Mouse (Mus musculus) erythroblast, embryonic 14.5 days (primary cell): ENCODE measurements around the gene Ropn1l.

Source experiments
- GATA1 ChIP-seq: IDR thresholded peaks from 2 replicates; pipeline ENCODE4 v1.6.1; 2012; ENCODE audit warnings: low read length, inconsistent platforms, mixed read lengths
- TAL1 ChIP-seq: IDR thresholded peaks from 3 replicates; pipeline ENCODE4 v1.6.1; 2012; ENCODE audit warnings: low read length, inconsistent platforms, mixed read lengths

DNA sequence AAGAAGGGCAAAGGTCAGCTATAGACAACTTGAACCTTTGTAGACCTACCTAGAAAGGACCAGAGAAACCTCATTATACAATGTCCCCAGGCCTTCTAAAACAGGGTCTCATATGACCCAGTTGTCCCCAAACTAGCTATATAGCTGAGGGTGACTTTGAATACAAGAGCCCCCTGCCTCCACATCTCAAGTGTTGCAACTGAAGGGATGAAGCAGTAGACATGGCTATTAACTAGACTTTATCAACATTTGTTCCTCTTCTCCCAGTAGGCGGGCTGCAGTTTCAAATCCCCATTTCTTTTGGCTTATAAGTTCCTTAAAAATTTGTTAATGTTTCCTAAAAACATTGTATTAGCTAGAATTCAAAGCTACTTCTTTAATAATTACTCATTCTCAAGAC is 13.2 kb upstream of the Ropn1l start:
- TF ChIP-seq GATA1 (no peak), TAL1 (no peak)
